Mouse (Mus musculus): ENCODE measurements at regions not wholly inside any gene's neighbourhood (a gene's known extent, or its start where the extent isn't known, plus 50 kb on each side); places are given as distances from the start of the nearest gene placed in this dataset.
A peak's percentile ranks its signal among the peaks of the same experiment; 100 is the strongest.

- Histone ChIP-seq H3K27me3 (ENCODE audit: insufficient read depth, low read length) (no peaks in the 10 kb centered on the region), H3K36me3 (ENCODE audit: insufficient read depth) (no peaks in the 10 kb centered on the region), H3K27ac (ENCODE audit: low read depth, low read length) (no peak overlapping the region), H3K9me3 (ENCODE audit: low read length) (no peaks in the 10 kb centered on the region), H3K4me1 (ENCODE audit: insufficient read depth) (no peaks in the 10 kb centered on the region; the same call in 1 of the 2 replicates), H3K4me2 (ENCODE audit: low read depth) (no peak overlapping the region), H3K9ac (no peak overlapping the region), H3K4me3 (ENCODE audit: low read depth, low read length) (no peak overlapping the region)
- WGBS = 61% methylated on average over 6 of the region's 6 CpGs
- ATAC-seq = no peak
- no peak for DNase-seq
- TF ChIP-seq CTCF (IDR thresholded peaks at IDR 0.05; ENCODE audit: low read depth) = no peak
These were observed 118.1 kb upstream of the Sema3a start for GRCm38 (mm10) chr5:13007132-13007531.

DNA sequence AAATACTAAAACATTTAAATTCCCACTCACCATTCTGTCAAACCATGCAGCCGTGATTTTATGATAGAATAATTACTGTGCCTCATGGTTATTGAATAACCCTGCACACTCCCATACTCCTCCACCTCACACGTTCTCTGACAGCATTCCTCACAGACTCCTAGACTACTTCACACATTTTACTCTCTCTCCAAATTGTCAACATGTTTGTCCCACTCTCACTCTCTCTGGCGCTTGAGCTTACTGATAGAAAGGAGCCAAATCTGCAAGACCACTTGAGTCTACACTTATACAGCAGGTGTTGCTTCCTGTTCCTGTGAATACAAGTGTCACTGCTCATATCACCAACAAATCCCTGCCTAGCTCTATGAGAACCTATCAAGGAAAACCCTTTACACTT lies 102.9 kb upstream of the Sema3a start:
- Histone ChIP-seq H3K4me1 (ENCODE audit: insufficient read depth) (no peaks in the 10 kb centered on the region), H3K9me3 (ENCODE audit: low read length) (no peaks in the 10 kb centered on the region), H3K4me3 (ENCODE audit: low read depth, low read length) (no peak overlapping the region), H3K27ac (ENCODE audit: low read depth, low read length) (no peak overlapping the region), H3K36me3 (ENCODE audit: insufficient read depth) (no peaks in the 10 kb centered on the region), H3K9ac (no peak overlapping the region), H3K27me3 (ENCODE audit: insufficient read depth, low read length) (no peaks in the 10 kb centered on the region), H3K4me2 (ENCODE audit: low read depth) (no peak overlapping the region)
- 51% methylated on average over 3 of the region's 3 CpGs for WGBS
- ATAC-seq = peak; percentile 62
- no peak for TF ChIP-seq CTCF (IDR thresholded peaks at IDR 0.05; ENCODE audit: low read depth)
- peak; percentile 1 for DNase-seq

GRCm38 (mm10) chr5:13033332-13033731 lies 91.9 kb upstream of the Sema3a start:
- Histone ChIP-seq H3K4me2 (ENCODE audit: low read depth) (no peak overlapping the region), H3K36me3 (ENCODE audit: insufficient read depth) (no peaks in the 10 kb centered on the region), H3K4me1 (ENCODE audit: insufficient read depth) (no peaks in the 10 kb centered on the region), H3K27ac (ENCODE audit: low read depth, low read length) (no peak overlapping the region), H3K9me3 (ENCODE audit: low read length) (no peaks in the 10 kb centered on the region), H3K9ac (no peak overlapping the region), H3K27me3 (ENCODE audit: insufficient read depth, low read length) (no peaks in the 10 kb centered on the region), H3K4me3 (ENCODE audit: low read depth, low read length) (no peak overlapping the region)
- ATAC-seq (no peak), DNase-seq (no peak)
- no peak for TF ChIP-seq CTCF (IDR thresholded peaks at IDR 0.05; ENCODE audit: low read depth)
- WGBS = 91% methylated on average over 3 of the region's 3 CpGs

GRCm38 (mm10) chr5:13036127-13036526 lies 89.1 kb upstream of the Sema3a start:
- no peak for DNase-seq
- no peaks in the 10 kb centered on the region for H3K36me3 ChIP-seq (ENCODE audit: insufficient read depth)
- TF ChIP-seq CTCF (IDR thresholded peaks at IDR 0.05; ENCODE audit: low read depth) = no peak
- no peak overlapping the region for H3K9ac ChIP-seq
- H3K27me3 ChIP-seq (ENCODE audit: insufficient read depth, low read length) = no peaks in the 10 kb centered on the region
- 70% methylated on average over 2 of the region's 2 CpGs for WGBS
- H3K27ac ChIP-seq (ENCODE audit: low read depth, low read length) = no peak overlapping the region
- ATAC-seq = no peak
- H3K4me3 ChIP-seq (ENCODE audit: low read depth, low read length) = no peak overlapping the region
- no peaks in the 10 kb centered on the region for H3K9me3 ChIP-seq (ENCODE audit: low read length)
- H3K4me2 ChIP-seq (ENCODE audit: low read depth) = no peak overlapping the region
- no peaks in the 10 kb centered on the region for H3K4me1 ChIP-seq (ENCODE audit: insufficient read depth)

GRCm38 (mm10) chr5:13058883-13059423 lies 66.3 kb upstream of the Sema3a start:
- no peaks in the 10 kb centered on the region for H3K36me3 ChIP-seq (ENCODE audit: insufficient read depth)
- no peak overlapping the region for H3K4me3 ChIP-seq (ENCODE audit: low read depth, low read length)
- no peak for TF ChIP-seq CTCF (IDR thresholded peaks at IDR 0.05; ENCODE audit: low read depth)
- 39% methylated on average over 2 of the region's 2 CpGs for WGBS
- H3K4me1 ChIP-seq (ENCODE audit: insufficient read depth) = no peaks in the 10 kb centered on the region
- H3K9ac ChIP-seq = no peak overlapping the region
- no peak overlapping the region for H3K4me2 ChIP-seq (ENCODE audit: low read depth)
- DNase-seq (peak; percentile 4), ATAC-seq (no peak; the same call in 1 of the 2 replicates)
- no peaks in the 10 kb centered on the region for H3K9me3 ChIP-seq (ENCODE audit: low read length)
- no peaks in the 10 kb centered on the region for H3K27me3 ChIP-seq (ENCODE audit: insufficient read depth, low read length)
- no peak overlapping the region for H3K27ac ChIP-seq (ENCODE audit: low read depth, low read length)

DNA sequence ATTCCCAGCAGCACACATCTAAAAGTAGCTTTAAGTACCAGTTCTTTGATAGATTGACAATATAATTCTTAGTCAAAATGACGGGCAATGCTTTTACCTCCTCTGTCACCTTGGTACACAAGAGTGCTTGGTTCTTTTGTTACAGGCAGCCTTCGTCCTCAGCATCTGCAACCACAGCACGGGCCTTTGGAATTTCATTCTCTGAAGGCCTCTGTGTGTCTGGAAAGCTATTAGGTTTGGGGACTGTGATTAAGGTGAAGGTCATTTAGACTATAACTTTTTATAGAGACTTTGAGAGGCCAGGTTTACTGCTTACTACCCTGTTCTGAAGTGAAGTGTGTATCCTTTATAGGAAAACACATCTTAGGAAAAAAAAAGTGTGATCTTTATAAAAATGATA lies 58.3 kb upstream of the Sema3a start:
- Histone ChIP-seq H3K9me3 (ENCODE audit: low read length) (no peaks in the 10 kb centered on the region), H3K4me2 (ENCODE audit: low read depth) (no peak overlapping the region), H3K27ac (ENCODE audit: low read depth, low read length) (no peak overlapping the region), H3K4me3 (ENCODE audit: low read depth, low read length) (no peak overlapping the region), H3K4me1 (ENCODE audit: insufficient read depth) (no peaks in the 10 kb centered on the region), H3K27me3 (ENCODE audit: insufficient read depth, low read length) (no peaks in the 10 kb centered on the region), H3K36me3 (ENCODE audit: insufficient read depth) (no peaks in the 10 kb centered on the region), H3K9ac (no peak overlapping the region)
- ATAC-seq = no peak
- WGBS = 28% methylated on average over 3 of the region's 3 CpGs
- TF ChIP-seq CTCF (IDR thresholded peaks at IDR 0.05; ENCODE audit: low read depth) = no peak
- DNase-seq = no peak

Small RNA genes lying in the stretch of these regions (microRNA-seq; reads per million reads assigned to microRNA genes)
- 0 reads per million in 2 experiments for gene Gm23243

All from forebrain, postnatal 0 days (tissue).